Mouse (Mus musculus) T-helper 2 cell (primary cell): ENCODE results near the gene Fgd3.

Experiments
- in situ Hi-C: fragments of 300-600 bp; cut with MboI, MseI; formaldehyde crosslinking; loops from one replicate; pipeline ENCODE4 v1.15.1; 2025; ENCODE audit warnings: high pct_unique_total_duplicates

Gene Fgd3

DNA sequence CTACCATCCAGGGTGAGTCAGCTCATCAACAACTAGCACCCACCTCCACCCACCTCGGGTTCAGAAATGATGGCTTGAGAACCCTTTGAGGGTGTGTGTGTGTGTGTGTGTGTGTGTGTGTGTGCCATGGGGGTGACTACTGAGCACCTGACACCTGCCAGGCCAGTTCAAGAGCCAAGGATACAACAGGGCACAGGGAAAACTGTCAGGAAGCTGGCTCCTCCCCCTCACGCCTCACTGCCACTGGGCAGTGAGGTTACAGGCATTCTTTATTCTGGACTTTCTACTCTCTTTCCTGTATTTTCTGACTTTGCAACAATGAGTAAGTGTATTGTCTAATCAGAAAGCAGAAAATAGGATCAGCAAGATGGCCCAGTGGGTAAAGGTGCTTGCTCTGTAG is 70.5 kb downstream of the Fgd3 start:
- in situ Hi-C loops = no loop called here

DNA sequence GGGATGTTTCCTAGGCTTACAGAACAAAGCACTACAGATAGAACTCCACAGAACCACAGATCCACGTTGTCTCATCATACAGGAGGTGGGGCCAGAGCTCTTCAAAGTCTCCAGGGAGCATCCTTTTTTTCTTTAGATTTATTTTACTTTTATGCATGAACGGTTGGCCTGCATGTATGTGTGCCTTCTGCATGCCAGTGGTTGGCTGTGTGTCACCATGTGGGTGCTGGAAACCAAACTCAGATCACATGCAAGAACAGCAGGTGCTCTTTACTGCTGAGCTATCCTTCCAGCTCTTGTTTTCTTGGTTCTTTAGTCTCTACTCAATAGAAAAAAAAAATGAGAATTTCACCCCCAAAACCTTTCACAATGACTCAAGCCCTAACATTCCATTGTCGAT is 71.2 kb downstream of the Fgd3 start:
- in situ Hi-C loops = no loop called here

DNA sequence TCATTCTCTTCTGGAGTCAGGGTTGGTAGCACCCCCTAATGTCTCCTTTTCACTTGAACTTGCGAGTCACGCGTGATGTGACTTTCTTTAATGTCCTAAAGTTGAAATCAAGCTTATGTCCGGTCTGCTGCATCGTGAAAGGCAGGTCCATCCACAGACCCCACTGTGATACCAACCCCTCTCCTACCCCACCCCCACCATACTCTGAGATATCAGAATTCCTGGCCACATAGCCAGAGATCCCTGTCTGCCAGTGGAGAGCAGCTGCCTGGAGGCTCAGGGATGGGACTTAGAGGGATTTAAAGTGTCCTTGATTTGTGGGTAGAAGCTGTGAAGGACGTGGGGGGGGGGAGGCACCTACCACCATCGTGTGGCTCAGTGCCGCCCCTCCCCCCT is 71.6 kb downstream of the Fgd3 start, which contains the start of gene Susd3:
Gene Susd3 (minus strand): TSS at position 240 of the 396 bp plus-strand sequence.
- in situ Hi-C loops = no loop called here

DNA sequence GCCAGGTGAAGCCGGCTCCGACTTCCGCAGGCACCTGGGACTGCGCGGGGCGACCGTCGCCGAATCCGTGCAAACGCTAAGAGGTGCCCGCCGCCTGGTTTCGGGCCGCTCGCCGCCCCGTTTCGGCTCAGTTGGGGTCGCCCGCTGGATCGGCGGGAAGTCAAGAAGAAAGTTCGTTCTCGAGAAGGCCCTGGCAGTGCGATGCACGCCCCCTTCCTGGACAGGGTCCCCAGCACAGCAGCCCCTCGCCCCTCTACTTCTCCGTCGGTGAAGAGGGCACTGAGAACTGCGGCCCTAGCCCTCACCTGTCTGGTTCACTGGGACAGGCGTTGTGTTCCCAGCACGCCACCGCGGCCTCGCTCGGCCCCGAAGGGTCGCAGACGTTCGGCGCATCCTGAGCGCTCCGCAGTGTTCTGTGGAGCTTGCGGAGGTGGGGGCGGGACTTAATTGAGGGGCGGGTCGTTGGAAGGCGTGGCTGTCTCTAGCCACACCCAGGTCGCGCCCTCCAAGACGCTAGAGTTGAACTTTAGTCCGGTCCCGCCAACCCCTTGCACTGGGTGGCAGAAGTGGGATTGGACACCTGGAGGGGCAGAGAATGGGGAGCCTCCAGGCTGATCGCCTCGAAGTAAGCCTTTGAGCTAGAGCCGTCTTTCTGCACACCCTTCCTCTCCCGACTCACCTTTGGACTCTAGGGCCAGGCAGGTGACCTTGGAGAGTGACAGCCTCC is 72.2 kb downstream of the Fgd3 start:
- in situ Hi-C loops = no loop called here

GRCm38 (mm10) chr13:49247232-49247739 is 72.8 kb downstream of the Fgd3 start:
- in situ Hi-C loops = no loop called here

GRCm38 (mm10) chr13:49246626-49247025 is 73.5 kb downstream of the Fgd3 start:
- in situ Hi-C loops = no loop called here

DNA sequence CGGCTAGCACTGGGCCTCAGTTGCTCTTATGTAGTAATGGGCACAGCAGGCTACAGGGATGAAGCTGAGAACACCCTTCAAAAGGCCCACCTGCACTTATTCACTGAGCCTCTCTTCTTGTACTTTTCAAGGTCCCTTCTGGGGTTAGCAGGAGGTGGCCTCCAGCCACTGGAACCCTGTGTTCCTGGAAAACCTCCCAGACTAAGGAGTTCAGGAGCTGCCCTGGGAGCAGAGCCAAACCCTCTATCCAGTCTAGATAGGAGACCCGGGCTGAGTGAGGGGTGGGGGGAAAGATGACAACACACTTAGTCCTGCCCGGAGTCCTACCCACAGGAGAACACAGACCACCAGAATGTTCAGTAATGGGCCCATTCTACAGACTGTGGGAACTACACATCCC is 74.1 kb downstream of the Fgd3 start:
- in situ Hi-C loops = no loop called here

- in situ Hi-C loops = no loop called here
Observed at GRCm38 (mm10) chr13:49245251-49245650, 74.9 kb downstream of the Fgd3 start.

GRCm38 (mm10) chr13:49243492-49243891 is 76.6 kb downstream of the Fgd3 start:
- in situ Hi-C loops = no loop called here

- in situ Hi-C loops = no loop called here
Observed at GRCm38 (mm10) chr13:49242321-49243065, 77.6 kb downstream of the Fgd3 start.

DNA sequence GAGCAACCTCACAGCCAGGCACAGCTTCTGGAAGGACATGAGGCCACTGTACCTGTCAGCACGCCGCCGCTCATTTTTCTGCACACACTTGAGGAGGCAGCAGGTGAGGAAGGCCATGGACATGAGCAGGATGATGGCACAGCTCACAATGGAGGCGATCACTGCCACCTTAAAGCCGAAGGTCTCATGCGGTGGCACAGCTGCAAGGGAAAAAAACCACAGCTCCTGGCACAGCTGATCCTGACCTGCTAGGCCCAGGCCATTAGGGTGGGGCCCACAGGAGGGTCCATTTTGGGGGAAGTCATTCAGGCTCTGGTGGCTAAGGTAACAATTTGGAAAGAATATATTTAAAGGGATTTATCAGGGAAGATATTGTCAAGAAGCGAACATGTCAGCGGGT is 81.4 kb downstream of the Fgd3 start:
- in situ Hi-C loops = no loop called here

GRCm38 (mm10) chr13:49237617-49238016 is 82.5 kb downstream of the Fgd3 start:
- in situ Hi-C loops = no loop called here

DNA sequence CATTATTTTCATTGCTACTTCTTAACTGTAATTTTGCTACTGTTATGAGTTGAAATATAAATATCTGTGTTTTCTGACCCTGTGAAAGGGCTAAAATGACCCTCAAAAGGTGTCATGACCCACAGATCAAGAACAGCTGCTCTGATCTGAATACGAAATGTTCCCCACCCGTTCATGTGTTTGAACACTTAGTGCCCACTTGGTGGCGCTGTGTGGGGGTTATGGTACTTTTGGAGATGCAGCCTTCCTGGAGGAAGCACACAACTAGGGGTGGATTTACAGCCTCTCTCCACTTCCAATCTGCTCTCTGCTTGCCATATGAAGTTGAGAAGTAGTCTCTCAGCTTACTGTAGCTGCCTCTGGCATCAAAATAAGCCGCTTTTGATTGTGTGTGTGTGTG is 85.4 kb downstream of the Fgd3 start:
- in situ Hi-C loops = no loop called here

GRCm38 (mm10) chr13:49233792-49234572 is 86.1 kb downstream of the Fgd3 start:
- in situ Hi-C loops = no loop called here

DNA sequence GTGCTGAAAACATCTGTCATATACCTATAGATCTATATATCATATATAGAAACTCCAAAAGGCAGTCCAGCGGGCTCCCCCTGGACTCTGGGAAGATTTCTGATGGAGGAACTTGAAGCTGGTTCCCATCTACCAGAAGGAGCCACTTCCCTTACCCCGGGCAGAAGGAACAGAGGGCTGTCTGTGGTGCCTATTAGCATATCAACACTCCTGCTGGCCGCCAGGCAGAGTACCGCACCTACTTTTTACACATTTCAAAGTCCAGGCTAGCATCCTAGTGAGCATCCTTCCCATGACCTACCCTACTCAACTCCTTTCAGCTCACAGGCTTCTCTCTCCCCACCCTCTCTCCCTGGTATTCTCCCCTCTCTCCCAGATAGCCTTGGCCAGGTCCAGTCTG is 94.5 kb downstream of the Fgd3 start:
- in situ Hi-C loops = no loop called here

DNA sequence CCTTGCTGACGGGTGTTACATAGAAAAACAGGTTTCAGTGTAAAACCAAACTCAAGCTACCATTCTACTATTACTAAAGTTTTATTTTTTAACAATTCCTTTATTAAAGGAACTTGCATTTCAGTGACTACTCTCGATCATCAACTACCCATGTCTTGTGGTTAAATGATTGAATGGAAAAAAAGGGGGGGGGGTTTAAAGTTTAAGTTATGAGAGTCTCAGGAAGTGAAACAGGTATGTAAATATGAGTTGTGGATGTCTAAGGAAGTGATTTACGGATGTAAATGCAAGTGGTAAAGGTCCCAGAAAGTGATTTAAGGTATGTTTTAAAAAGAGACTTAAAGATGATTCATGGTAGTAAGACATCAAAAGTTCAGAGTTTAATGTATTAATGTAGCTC is 95.0 kb downstream of the Fgd3 start:
- in situ Hi-C loops = no loop called here

- in situ Hi-C loops = no loop called here
Observed at GRCm38 (mm10) chr13:49224729-49225128, 95.4 kb downstream of the Fgd3 start.

GRCm38 (mm10) chr13:49224314-49224713 is 95.8 kb downstream of the Fgd3 start:
- in situ Hi-C loops = no loop called here

GRCm38 (mm10) chr13:49220912-49221311 is 99.2 kb downstream of the Fgd3 start:
- in situ Hi-C loops = no loop called here

- in situ Hi-C loops = no loop called here
Observed at GRCm38 (mm10) chr13:49219367-49219766, 100.7 kb downstream of the Fgd3 start.

GRCm38 (mm10) chr13:49218651-49219050 is 101.5 kb downstream of the Fgd3 start:
- in situ Hi-C loops = no loop called here
